Mouse (Mus musculus) B cell, adult 2 months (primary cell): ENCODE data around the gene Gpr146.

Source experiments
- DNase-seq, 2 experiments: peaks; one replicate each; pipeline ENCODE4 v3.0.0; 2022

Gene Gpr146

GRCm38 (mm10) chr5:139433842-139434568 lies 56.5 kb downstream of the Gpr146 start:
- no peak for DNase-seq

- no peak for DNase-seq
Measured at GRCm38 (mm10) chr5:139434940-139435339, 57.4 kb downstream of the Gpr146 start.

GRCm38 (mm10) chr5:139437769-139438168 lies 60.3 kb downstream of the Gpr146 start:
- no peak for DNase-seq

- DNase-seq: no peak
Measured at GRCm38 (mm10) chr5:139438440-139438839, 60.9 kb downstream of the Gpr146 start.

GRCm38 (mm10) chr5:139440451-139440850 lies 63.0 kb downstream of the Gpr146 start:
- DNase-seq: no peak

GRCm38 (mm10) chr5:139440926-139441725 lies 63.6 kb downstream of the Gpr146 start:
- DNase-seq: no peak

GRCm38 (mm10) chr5:139441726-139442018 lies 64.2 kb downstream of the Gpr146 start:
- no peak for DNase-seq

GRCm38 (mm10) chr5:139442428-139442827 lies 64.9 kb downstream of the Gpr146 start:
- no peak for DNase-seq

- DNase-seq: no peak
Measured at GRCm38 (mm10) chr5:139442962-139443361, 65.5 kb downstream of the Gpr146 start.

GRCm38 (mm10) chr5:139445258-139445657 lies 67.8 kb downstream of the Gpr146 start:
- no peak for DNase-seq
